Mouse (Mus musculus) hindbrain, embryonic 10.5 days (tissue): ENCODE measurements around the gene Nrp1. TPM values are rescaled to one million over a fixed set of nuclear protein-coding genes. Genes with fewer than 3 reads are reported as not detected.
A peak's percentile ranks its signal among the peaks of the same experiment; 100 is the strongest.

ENCODE experiments used
- DNase-seq: peaks from one replicate; pipeline ENCODE4 v3.0.0-alpha.2; 2017; ENCODE audit warnings: low spot score
- H3K27ac ChIP-seq: fragments of 300-500 bp; sonication (generic); 2 replicates; pipeline ENCODE4 v1.5.1; 2016; ENCODE audit warnings: mild to moderate bottlenecking, moderate library complexity
- H3K27me3 ChIP-seq: fragments of 300-500 bp; sonication (generic); 2 replicates; pipeline ENCODE4 v1.6.1; 2016; ENCODE audit warnings: mild to moderate bottlenecking; ENCODE audit not compliant: poor library complexity, insufficient read depth, severe bottlenecking
- H3K36me3 ChIP-seq: fragments of 300-500 bp; sonication (generic); 2 replicates; pipeline ENCODE4 v1.6.1; 2016; ENCODE audit warnings: mild to moderate bottlenecking, moderate library complexity
- H3K4me1 ChIP-seq: fragments of 300-500 bp; sonication (generic); replicated peaks from 2 replicates; pipeline ENCODE4 v1.6.1; 2016; ENCODE audit warnings: mild to moderate bottlenecking
- H3K4me3 ChIP-seq: fragments of 300-500 bp; sonication (generic); 2 replicates; pipeline ENCODE4 v1.5.1; 2016; ENCODE audit warnings: mild to moderate bottlenecking, moderate library complexity
- H3K9me3 ChIP-seq: fragments of 300-500 bp; sonication (generic); 2 replicates; pipeline ENCODE4 v1.6.1; 2016; ENCODE audit warnings: mild to moderate bottlenecking, moderate library complexity
- WGBS: fragments of 180-500 bp; shearing (Covaris S2); methylation state at CpG from one replicate; pipeline ENCODE4 v1.1.7; 2016; 5-methylcytosine and 5-hydroxymethylcytosine counted together
- microRNA counts: library from miRNA; unstranded; fragments of <30 nt; microRNA quantifications from one replicate; lab custom pipeline; 2017
- polyA plus RNA-seq: library from polyadenylated mRNA; unstranded; fragments of >200 nt; fragmentation: Nextera tagmentation; extraction: Ambion mirVana; gene quantifications from 2 replicates; pipeline ENCODE4 v1.2.1, GENCODE M21; 2016

The Nrp1 gene
- polyA plus RNA-seq, 1 experiment from 2014 or later: 39.2 TPM

- Histone ChIP-seq H3K27ac (no peak overlapping the region), H3K27me3 (no peaks in the 10 kb centered on the region), H3K4me3 (no peak overlapping the region), H3K36me3 (no peaks in the 10 kb centered on the region), H3K9me3 (no peaks in the 10 kb centered on the region), H3K4me1 (no peaks in the 10 kb centered on the region)
- DNase-seq: no peak
- whole genome bisulfite sequencing: 69% methylated on average over 1 of the region's 1 CpGs
Measured at GRCm38 (mm10) chr8:128541355-128542090, 183.1 kb downstream of the Nrp1 start.

- WGBS: 86% methylated on average over 2 of the region's 2 CpGs
- Histone ChIP-seq H3K36me3 (no peaks in the 10 kb centered on the region), H3K27ac (no peak overlapping the region), H3K4me1 (no peaks in the 10 kb centered on the region), H3K27me3 (no peaks in the 10 kb centered on the region), H3K4me3 (no peak overlapping the region), H3K9me3 (no peaks in the 10 kb centered on the region)
- no peak for DNase-seq
Measured at GRCm38 (mm10) chr8:128544128-128544846, 185.9 kb downstream of the Nrp1 start.

GRCm38 (mm10) chr8:128546287-128546686, 187.9 kb downstream of the Nrp1 start:
- Histone ChIP-seq H3K4me3 (no peak overlapping the region), H3K9me3 (no peaks in the 10 kb centered on the region), H3K36me3 (no peaks in the 10 kb centered on the region), H3K27ac (no peak overlapping the region), H3K27me3 (no peaks in the 10 kb centered on the region), H3K4me1 (no peaks in the 10 kb centered on the region)
- no peak for DNase-seq
- WGBS: 92% methylated on average over 1 of the region's 1 CpGs

GRCm38 (mm10) chr8:128547361-128547760, 189.0 kb downstream of the Nrp1 start:
- WGBS: 89% methylated on average over 4 of the region's 4 CpGs
- Histone ChIP-seq H3K9me3 (no peaks in the 10 kb centered on the region), H3K4me1 (no peaks in the 10 kb centered on the region), H3K4me3 (no peak overlapping the region), H3K27me3 (no peaks in the 10 kb centered on the region), H3K36me3 (no peaks in the 10 kb centered on the region), H3K27ac (no peak overlapping the region)
- no peak for DNase-seq

GRCm38 (mm10) chr8:128549738-128550137, 191.3 kb downstream of the Nrp1 start:
- no peak overlapping the region for H3K27ac ChIP-seq
- WGBS: 92% methylated on average over 5 of the region's 5 CpGs
- no peak overlapping the region for H3K4me3 ChIP-seq

GRCm38 (mm10) chr8:128551421-128552139, 193.2 kb downstream of the Nrp1 start:
- Histone ChIP-seq H3K4me1 (no peaks in the 10 kb centered on the region), H3K27me3 (no peaks in the 10 kb centered on the region), H3K9me3 (no peaks in the 10 kb centered on the region), H3K4me3 (no peak overlapping the region), H3K36me3 (no peaks in the 10 kb centered on the region), H3K27ac (no peak overlapping the region)
- DNase-seq: peak; percentile 63
- WGBS: 57% methylated on average over 15 of the region's 15 CpGs

More at GRCm38 (mm10) chr8:128549738-128550137, 191.3 kb downstream of the Nrp1 start:
- no peaks in the 10 kb centered on the region for H3K36me3 ChIP-seq
- H3K27me3 ChIP-seq: no peaks in the 10 kb centered on the region
- no peak for DNase-seq
- H3K4me1 ChIP-seq: no peaks in the 10 kb centered on the region
- H3K9me3 ChIP-seq: no peaks in the 10 kb centered on the region

MicroRNAs within 50 kb of the gene (microRNA counts, 519-probe panel; counts per million panel counts)
- microRNA mmu-miR-1903 (lab: Ali Mortazavi, UCI): 1,255 counts per million, percentile 77 among the panel's probes with 10 or more counts
